Mouse (Mus musculus) cerebellum, adult 2 months (tissue): Measurements from ENCODE around the gene 4933414I15Rik.

Source experiments
- CTCF ChIP-seq: fragments of 200-500 bp; IDR thresholded peaks from 2 replicates; pipeline ENCODE4 v1.5.1; 2011; ENCODE audit warnings: low read depth, mild to moderate bottlenecking, control low read depth, low read length, moderate library complexity, borderline replicate concordance; ENCODE audit not compliant: insufficient read depth
- POLR2A ChIP-seq: fragments of 200-500 bp; IDR thresholded peaks from 2 replicates; pipeline ENCODE4 v1.6.1; 2011; ENCODE audit warnings: low read length, control low read depth, borderline replicate concordance; ENCODE audit not compliant: insufficient read depth

- TF ChIP-seq POLR2A (no peak), CTCF (no peak)
These were observed 30.3 kb downstream of the 4933414I15Rik start for GRCm38 (mm10) chr11:50913301-50913700.
